Mouse (Mus musculus) liver, embryonic 14.5 days (tissue): ENCODE measurements around the gene Rufy2.

ENCODE experiments used
- CTCF ChIP-seq: IDR thresholded peaks from 2 replicates; pipeline ENCODE4 v1.5.1; 2016; ENCODE audit warnings: antibody characterized with exemption, low read depth, control low read depth
- EP300 ChIP-seq: IDR thresholded peaks from 2 replicates; pipeline ENCODE4 v1.6.1; 2016; ENCODE audit warnings: antibody characterized with exemption, low read depth

DNA sequence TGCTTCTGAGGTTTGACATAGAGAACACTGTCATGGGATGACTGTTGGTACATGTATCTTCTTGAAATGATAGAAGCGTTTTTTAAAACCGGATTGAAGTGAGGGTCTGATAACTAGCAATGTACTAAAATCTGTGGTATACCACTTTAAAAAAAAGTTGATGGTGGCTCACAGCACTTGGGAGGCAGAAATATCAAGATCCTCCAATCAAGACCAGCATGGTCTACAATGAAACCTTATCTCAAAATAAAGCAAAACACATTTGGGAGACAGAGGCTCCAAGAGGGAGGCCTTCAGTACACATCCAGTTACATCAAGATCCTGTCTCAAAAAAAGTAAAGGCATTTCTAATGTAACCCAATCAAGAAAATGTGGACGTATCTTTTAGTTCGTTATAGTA lies 41.7 kb downstream of the Rufy2 start:
- TF ChIP-seq CTCF, result no peak
- no peak for TF ChIP-seq EP300
